24 mouse cellular contexts compared by ENCODE assay signal in the genomic region with DNA sequence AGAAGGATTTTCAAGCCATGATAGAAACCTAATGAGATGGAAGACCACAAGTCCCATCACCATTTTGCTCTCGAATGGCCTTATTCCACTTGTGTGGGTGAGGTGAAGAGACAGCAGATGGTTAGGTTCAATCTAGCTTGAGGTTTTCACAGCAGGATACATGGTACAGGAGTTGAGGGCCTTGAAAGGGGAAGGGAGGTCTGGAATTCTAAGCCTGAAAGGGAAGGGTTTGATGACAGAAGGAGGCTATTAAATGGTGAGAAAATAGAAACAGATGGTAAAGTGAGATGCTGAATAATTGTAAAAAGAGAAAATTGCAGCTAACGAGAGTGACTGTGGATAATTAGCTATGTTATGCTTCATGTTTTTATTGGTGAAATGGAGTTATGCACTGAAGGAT.
DNase-seq lines count a peak whose midpoint lies in the region; ATAC-seq lines count a peak whose summit lies in the region.
"Had no signal": no experiment of that assay in that cellular context is flagged by ENCODE, and none has a peak within 500 bp of the region (broad histone marks: within the 10 kb centered on the region; RNA-seq: fewer than 3 reads in every experiment).

No protein-coding gene starts in this region.

- no peaks in the 10 kb centered on the region for H3K9me3 ChIP-seq in forebrain, embryonic 15.5 days
- no peaks in the 10 kb centered on the region for H3K9me3 ChIP-seq in forebrain, embryonic 12.5 days
- H3K9me3 ChIP-seq: hindbrain, embryonic 15.5 days; kidney, embryonic 15.5 days; limb, embryonic 13.5 days; lung, embryonic 15.5 days; midbrain, embryonic 10.5 days; midbrain, embryonic 15.5 days had no signal

- no peak overlapping the region for H3K27ac ChIP-seq in forebrain, embryonic 15.5 days (replicated peaks)
- H3K27ac ChIP-seq in forebrain, embryonic 12.5 days, result no peak overlapping the region
- H3K27ac ChIP-seq: heart, adult 2 months; hindbrain, embryonic 15.5 days; kidney, embryonic 15.5 days; limb, embryonic 13.5 days; lung, embryonic 15.5 days; midbrain, embryonic 10.5 days; midbrain, embryonic 15.5 days had no signal

- no peak overlapping the region for H3K9ac ChIP-seq in forebrain, embryonic 15.5 days (replicated peaks)
- H3K9ac ChIP-seq in forebrain, embryonic 12.5 days, result no peak overlapping the region
- H3K9ac ChIP-seq: heart, embryonic 12.5 days; hindbrain, embryonic 15.5 days; kidney, embryonic 15.5 days; limb, embryonic 13.5 days; lung, embryonic 15.5 days; midbrain, embryonic 15.5 days had no signal

- DNase-seq in brain, adult 2 months (ENCODE audit: low read depth, low spot score), result peak; percentile 95
- DNase-seq in cerebellum, adult 18-20 months, result peak; percentile 30 to 54
- peak; percentile 12 to 38 for DNase-seq in cerebellum, postnatal 25 days
- DNase-seq in thymus, postnatal 14 days, result no peak
- DNase-seq in heart, postnatal 14 days, result no peak
- DNase-seq: adrenal gland, postnatal 14 days; heart, adult 2 months; kidney, adult 11 months; kidney, postnatal 25 days; right cerebral cortex, postnatal 25 days; spleen, adult 18-20 months; thymus, postnatal 25 days had no signal

- no peaks in the 10 kb centered on the region for H3K27me3 ChIP-seq in forebrain, embryonic 15.5 days
- H3K27me3 ChIP-seq in forebrain, embryonic 12.5 days, result no peaks in the 10 kb centered on the region
- H3K27me3 ChIP-seq: heart, embryonic 12.5 days; hindbrain, embryonic 15.5 days; kidney, embryonic 15.5 days; limb, embryonic 13.5 days; lung, embryonic 15.5 days; midbrain, embryonic 15.5 days had no signal

- 0 out of 2 replicates have a peak, but pooled peaks have one; percentile 29 for ATAC-seq in forebrain, embryonic 15.5 days (replicated peaks)
- no peak for ATAC-seq in forebrain, embryonic 12.5 days (ENCODE audit: low FRiP score)
- ATAC-seq: inflammation-experienced regulatory T-cells, adult 6 months; midbrain, embryonic 15.5 days had no signal

- WGBS in forebrain, embryonic 15.5 days, result 39% methylated on average over 2 of the region's 2 CpGs
- 60% methylated on average over 2 of the region's 2 CpGs for WGBS in forebrain, embryonic 12.5 days

- intact Hi-C loops in heart, postnatal 14 days (cut with DNase I), result no loop called here

- H3K4me1 ChIP-seq in forebrain, embryonic 15.5 days, result no peaks in the 10 kb centered on the region
- H3K4me1 ChIP-seq in forebrain, embryonic 12.5 days, result no peaks in the 10 kb centered on the region
- H3K4me1 ChIP-seq: heart, embryonic 12.5 days; hindbrain, embryonic 15.5 days; kidney, embryonic 15.5 days; limb, embryonic 13.5 days; lung, embryonic 15.5 days; midbrain, embryonic 10.5 days; midbrain, embryonic 15.5 days had no signal

- no peak overlapping the region for H3K4me3 ChIP-seq in forebrain, embryonic 15.5 days
- H3K4me3 ChIP-seq in forebrain, embryonic 12.5 days (replicated peaks), result no peak overlapping the region
- H3K4me3 ChIP-seq: erythroblast, embryonic 14.5 days; heart, adult 2 months; heart, embryonic 12.5 days; hindbrain, embryonic 15.5 days; kidney, embryonic 15.5 days; limb, embryonic 13.5 days; lung, embryonic 15.5 days; midbrain, embryonic 10.5 days; midbrain, embryonic 15.5 days had no signal

- no peaks in the 10 kb centered on the region for H3K36me3 ChIP-seq in forebrain, embryonic 15.5 days
- H3K36me3 ChIP-seq in forebrain, embryonic 12.5 days (replicated peaks), result no peaks in the 10 kb centered on the region
- H3K36me3 ChIP-seq: heart, embryonic 12.5 days; hindbrain, embryonic 15.5 days; kidney, embryonic 15.5 days; limb, embryonic 13.5 days; lung, embryonic 15.5 days; midbrain, embryonic 10.5 days; midbrain, embryonic 15.5 days had no signal

- H3K4me2 ChIP-seq in forebrain, embryonic 15.5 days (replicated peaks), result no peak overlapping the region
- no peak overlapping the region for H3K4me2 ChIP-seq in forebrain, embryonic 12.5 days
- H3K4me2 ChIP-seq: heart, embryonic 12.5 days; hindbrain, embryonic 15.5 days; kidney, embryonic 15.5 days; limb, embryonic 13.5 days; liver, embryonic 11.5 days; lung, embryonic 15.5 days; midbrain, embryonic 15.5 days had no signal

Comparison
In these comparisons a context has a peak if more than half of its experiments do, and no peak if none do; other contexts are left out.
1. DNase-seq: peak in brain, adult 2 months (single experiment), cerebellum, adult 18-20 months (2 of 2) and cerebellum, postnatal 25 days (2 of 2); none in thymus, postnatal 14 days (single experiment) and heart, postnatal 14 days (0 of 2).